Mouse (Mus musculus) cortical plate, adult 2 months (tissue): ENCODE measurements at regions not wholly inside any gene's neighbourhood (a gene's known extent, or its start where the extent isn't known, plus 50 kb on each side); places are given as distances from the start of the nearest gene placed in this dataset.

Source experiments
- CTCF ChIP-seq: fragments of 200-500 bp; IDR thresholded peaks from 2 replicates; pipeline ENCODE4 v1.5.1; 2011; ENCODE audit warnings: mild to moderate bottlenecking, control low read depth, low read length; ENCODE audit not compliant: insufficient read depth; ENCODE audit errors: extremely low read depth
- POLR2A ChIP-seq: fragments of 200-500 bp; IDR thresholded peaks from 2 replicates; pipeline ENCODE4 v1.6.1; 2011; ENCODE audit warnings: mild to moderate bottlenecking, low read length, control low read depth; ENCODE audit not compliant: insufficient read depth; ENCODE audit errors: extremely low read depth

DNA sequence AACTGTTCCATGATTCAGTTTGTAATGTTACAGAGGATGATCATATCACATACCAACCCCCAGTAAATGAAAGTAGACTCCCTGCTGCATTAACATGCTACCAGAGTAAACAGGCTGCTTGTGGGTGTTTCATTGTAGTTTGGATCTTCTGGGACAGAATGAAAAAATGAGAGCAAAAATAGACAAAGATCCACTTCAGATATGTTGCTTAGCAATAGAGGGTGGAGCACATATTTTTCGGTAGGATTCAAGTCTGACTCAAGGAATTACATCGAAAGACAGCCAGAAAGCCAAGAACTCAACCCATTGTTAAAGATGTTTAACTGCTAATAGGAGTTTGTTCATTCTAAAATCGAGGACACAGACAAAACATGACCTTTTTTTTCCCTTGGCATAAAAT is 536.2 kb upstream of the Arpp21 start:
- TF ChIP-seq POLR2A: no peak
- TF ChIP-seq CTCF: no peak
